Mouse (Mus musculus) left cerebral cortex, adult 2 months (tissue): ENCODE measurements around the gene Tox4. TPM values are rescaled to one million over a fixed set of nuclear protein-coding genes. Genes with fewer than 3 reads are reported as not detected.
A peak's percentile ranks its signal among the peaks of the same experiment; 100 is the strongest.
"Not testable (repeated sequence)": the region's sequence is repeated elsewhere in the genome, so short reads cannot be mapped to it uniquely, and the experiment has no call there.

ENCODE experiments used
- DNase-seq, 2 experiments: peaks; one replicate each; pipeline ENCODE4 v3.0.0; 2021 to 2022; ENCODE audit warnings: low spot score in 2 of 2, mixed read lengths in 1 of 2; ENCODE audit errors: extremely low spot score in 1 of 2
- H3K27ac ChIP-seq: fragments of 200-600 bp; 2 replicates; pipeline ENCODE4 v1.8.1; 2022
- H3K4me3 ChIP-seq: fragments of 200-600 bp; 2 replicates; pipeline ENCODE4 v1.8.1; 2022
- CTCF ChIP-seq: fragments of 200-600 bp; IDR thresholded peaks from 2 replicates; pipeline ENCODE4 v1.8.1; 2022; ENCODE audit warnings: antibody characterized with exemption, mild to moderate bottlenecking, moderate library complexity
- intact Hi-C: fragments of 180-260 bp; cut with DNase I; formaldehyde crosslinking; loops from one replicate; pipeline ENCODE4 v1.15.1; 2025
- total RNA-seq, 2 experiments: library from RNA; stranded (reverse); gene quantifications; 2 replicates each; pipeline ENCODE4 v1.2.3; 2021

Tox4 gene
- total RNA-seq, 2 experiments from 2014 or later, result 62.6 to 66.0 TPM

- intact Hi-C loops, result loop anchor here (5.0 kb wide), 1 partner anchor 80 kb away; the partner anchor contains the start of gene Supt16
- no peak overlapping the region for H3K27ac ChIP-seq
- H3K4me3 ChIP-seq, result no peak overlapping the region
- no peak for TF ChIP-seq CTCF
- no peak for DNase-seq
Measured at GRCm38 (mm10) chr14:52277210-52277609, 1.7 kb upstream of the Tox4 start.

- Histone ChIP-seq H3K4me3 (peak overlapping the region; percentile 92), H3K27ac (peak overlapping the region; percentile 91)
- no peak for TF ChIP-seq CTCF
- intact Hi-C loops, result loop anchor here (1.0 to 5.0 kb wide), 3 partner anchors 22 to 82 kb away; partner anchors contain the start of genes Chd8, Mettl3 and Supt16
- DNase-seq, result no peak
Measured at GRCm38 (mm10) chr14:52279747-52280120, 788 bp downstream of the Tox4 start.

- intact Hi-C loops, result no loop called here
- no peak for TF ChIP-seq CTCF
- Histone ChIP-seq H3K4me3 (no peak overlapping the region), H3K27ac (no peak overlapping the region)
- no peak for DNase-seq
Measured at GRCm38 (mm10) chr14:52283629-52284028, 4.7 kb downstream of the Tox4 start.

GRCm38 (mm10) chr14:52284191-52284590, 5.2 kb downstream of the Tox4 start:
- Histone ChIP-seq H3K4me3 (no peak overlapping the region), H3K27ac (no peak overlapping the region)
- TF ChIP-seq CTCF, result no peak
- DNase-seq, result no peak
- intact Hi-C loops, result no loop called here

GRCm38 (mm10) chr14:52295558-52296264, 16.8 kb downstream of the Tox4 start:
- peak; percentile 74 for TF ChIP-seq CTCF
- no peak for DNase-seq
- Histone ChIP-seq H3K27ac (no peak overlapping the region), H3K4me3 (no peak overlapping the region)
- intact Hi-C loops, result loop anchor here (1.0 kb wide), 1 partner anchor 43 kb away; no protein-coding TSS in a partner anchor

GRCm38 (mm10) chr14:52303517-52303916, 24.6 kb downstream of the Tox4 start:
- H3K4me3 ChIP-seq, result peak overlapping the region; percentile 76; the same call in 1 of the 2 replicates
- not testable (repeated sequence) for DNase-seq, H3K27ac ChIP-seq
- intact Hi-C loops, result loop anchor here (10.0 kb wide), 2 partner anchors 199 to 419 kb away; partner anchors contain the start of genes Hnrnpc and Mettl17

GRCm38 (mm10) chr14:52304644-52305271, 25.8 kb downstream of the Tox4 start, which contains the start of gene Mettl3:
Gene Mettl3 (minus strand): TSS chr14:52305128.
- H3K4me3 ChIP-seq, result peak within 1 kb of the TSS; percentile 76
- no peak; the same call in 1 of the 2 replicates for TF ChIP-seq CTCF
- intact Hi-C loops, result loop anchor here (1.0 to 10.0 kb wide), 4 partner anchors 25 to 420 kb away; partner anchors contain the start of genes Hnrnpc, Mettl17, Rab2b and Tox4
- peak; percentile 87 to 88 for DNase-seq
- peak within 1 kb of the TSS; percentile 77 for H3K27ac ChIP-seq

GRCm38 (mm10) chr14:52306100-52306499, 27.2 kb downstream of the Tox4 start:
- H3K27ac ChIP-seq, result no peak overlapping the region
- H3K4me3 ChIP-seq, result no peak overlapping the region
- TF ChIP-seq CTCF, result no peak
- no peak for DNase-seq
- intact Hi-C loops, result loop anchor here (10.0 kb wide), 2 partner anchors 201 to 421 kb away; partner anchors contain the start of genes Hnrnpc and Mettl17

GRCm38 (mm10) chr14:52310343-52310742, 31.4 kb downstream of the Tox4 start:
- not testable (repeated sequence) for DNase-seq, H3K27ac ChIP-seq, H3K4me3 ChIP-seq
- peak; percentile 17 for TF ChIP-seq CTCF
- intact Hi-C loops, result loop anchor here (10.0 kb wide), 1 partner anchor 286 kb away; the partner anchor contains the start of gene Zfp219

GRCm38 (mm10) chr14:52310906-52311305, 32.0 kb downstream of the Tox4 start:
- Histone ChIP-seq H3K4me3 (no peak overlapping the region), H3K27ac (no peak overlapping the region)
- intact Hi-C loops, result loop anchor here (10.0 kb wide), 1 partner anchor 286 kb away; the partner anchor contains the start of gene Zfp219
- no peak for TF ChIP-seq CTCF
- DNase-seq, result no peak

GRCm38 (mm10) chr14:52313931-52314807, 35.2 kb downstream of the Tox4 start:
- Histone ChIP-seq H3K4me3 (no peak overlapping the region; the same call in 1 of the 2 replicates), H3K27ac (no peak overlapping the region)
- no peak for DNase-seq
- intact Hi-C loops, result loop anchor here (10.0 kb wide), 1 partner anchor 289 kb away; the partner anchor contains the start of gene Zfp219
- no peak for TF ChIP-seq CTCF
